Mouse (Mus musculus): ENCODE results near the gene Ntsr2. TPM values are rescaled to one million over a fixed set of nuclear protein-coding genes. Genes with fewer than 3 reads are reported as not detected.

Ntsr2 gene
- polyA plus RNA-seq, 1 experiment from 2014 or later, result 1.6 TPM

Other genes with a start within 250 kb of the Ntsr2 start
- gene Lpin1, start 42.4 kb upstream of the Ntsr2 start, polyA plus RNA-seq (2015; fragmentation: Nextera tagmentation; extraction: Ambion mirVana), result 16.2 and 17.5 TPM in 2 replicates
- 0.31 and 0.43 TPM in 2 replicates for gene Greb1, start 147.5 kb downstream of the Ntsr2 start, polyA plus RNA-seq (2015; fragmentation: Nextera tagmentation; extraction: Ambion mirVana)
- 31.1 and 33.2 TPM in 2 replicates for gene E2f6, start 157.6 kb downstream of the Ntsr2 start, polyA plus RNA-seq (2015; fragmentation: Nextera tagmentation; extraction: Ambion mirVana)
- gene Rock2, start 241.5 kb downstream of the Ntsr2 start, polyA plus RNA-seq (2015; fragmentation: Nextera tagmentation; extraction: Ambion mirVana), result 15.1 and 16.9 TPM in 2 replicates

All from forebrain, embryonic 15.5 days (tissue).